Mouse (Mus musculus) midbrain, embryonic 15.5 days (tissue): ENCODE data around the gene I0C0044D17Rik. TPM values are rescaled to one million over a fixed set of nuclear protein-coding genes. Genes with fewer than 3 reads are reported as not detected.
"Not testable (repeated sequence)": the region's sequence is repeated elsewhere in the genome, so short reads cannot be mapped to it uniquely, and the experiment has no call there.

Experiments used
- ATAC-seq: fragments of 200-750 bp; cut with Nextera tagmentation; replicated peaks from 2 replicates; pipeline ENCODE4 v1.8.0; 2017; ENCODE audit warnings: moderate TSS enrichment
- H3K27ac ChIP-seq: fragments of 300-500 bp; sonication (generic); 2 replicates; pipeline ENCODE4 v1.5.1; 2015; ENCODE audit warnings: mild to moderate bottlenecking, inconsistent platforms
- H3K27me3 ChIP-seq: fragments of 300-500 bp; sonication (generic); replicated peaks from 2 replicates; pipeline ENCODE4 v1.6.1; 2015; ENCODE audit warnings: inconsistent platforms
- H3K36me3 ChIP-seq: fragments of 300-500 bp; sonication (generic); replicated peaks from 2 replicates; pipeline ENCODE4 v1.6.1; 2015; ENCODE audit warnings: inconsistent platforms
- H3K4me1 ChIP-seq: fragments of 300-500 bp; sonication (generic); 2 replicates; pipeline ENCODE4 v1.6.1; 2015; ENCODE audit warnings: inconsistent platforms
- H3K4me2 ChIP-seq: fragments of 300-500 bp; sonication (generic); 2 replicates; pipeline ENCODE4 v1.6.1; 2015; ENCODE audit warnings: inconsistent platforms, mild to moderate bottlenecking, moderate library complexity
- H3K4me3 ChIP-seq: fragments of 300-500 bp; sonication (generic); 2 replicates; pipeline ENCODE4 v1.5.1; 2015; ENCODE audit warnings: mild to moderate bottlenecking, inconsistent platforms
- H3K9ac ChIP-seq: fragments of 300-500 bp; sonication (generic); 2 replicates; pipeline ENCODE4 v1.6.1; 2015; ENCODE audit warnings: mild to moderate bottlenecking, inconsistent platforms
- H3K9me3 ChIP-seq: fragments of 300-500 bp; sonication (generic); 2 replicates; pipeline ENCODE4 v1.6.1; 2016; ENCODE audit warnings: inconsistent platforms
- WGBS: fragments of 180-500 bp; shearing (Covaris S2); methylation state at CpG from one replicate; pipeline ENCODE4 v1.1.7; 2015; ENCODE audit warnings: mixed read lengths; 5-methylcytosine and 5-hydroxymethylcytosine counted together
- polyA plus RNA-seq: library from polyadenylated mRNA; unstranded; fragments of >200 nt; fragmentation: Nextera tagmentation; extraction: Ambion mirVana; gene quantifications from 2 replicates; pipeline ENCODE4 v1.2.1, GENCODE M21; 2015

I0C0044D17Rik gene
- not detected in 2 replicates for polyA plus RNA-seq

DNA sequence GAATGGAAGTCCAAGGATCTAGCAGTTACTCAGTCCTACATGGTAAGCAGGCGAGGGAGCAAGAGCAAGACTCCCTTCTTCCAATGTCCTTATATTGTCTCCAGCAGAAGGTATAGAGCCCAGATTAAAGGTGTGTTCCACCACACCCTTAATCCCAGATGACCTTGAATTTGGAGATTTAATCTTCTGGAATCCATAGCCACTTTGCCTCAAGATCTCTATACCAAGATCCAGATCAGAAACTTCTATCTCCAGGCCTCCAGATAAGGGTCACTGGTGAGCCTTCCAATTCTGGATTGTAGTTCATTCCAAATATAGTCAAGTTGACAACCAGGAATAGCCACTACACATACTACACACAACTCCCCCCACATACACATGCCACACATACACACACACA is at the start of gene I0C0044D17Rik:
TSS of gene I0C0044D17Rik (minus strand) at position 101 of the 400 bp plus-strand sequence.
- WGBS, result 94% methylated on average over 1 of the region's 1 CpGs
- not testable (repeated sequence) for ATAC-seq, H3K4me2 ChIP-seq, H3K4me1 ChIP-seq, H3K9me3 ChIP-seq, H3K36me3 ChIP-seq, H3K4me3 ChIP-seq, H3K9ac ChIP-seq, H3K27ac ChIP-seq
- H3K27me3 ChIP-seq, result peaks cover 10% of the 10 kb centered on the region

DNA sequence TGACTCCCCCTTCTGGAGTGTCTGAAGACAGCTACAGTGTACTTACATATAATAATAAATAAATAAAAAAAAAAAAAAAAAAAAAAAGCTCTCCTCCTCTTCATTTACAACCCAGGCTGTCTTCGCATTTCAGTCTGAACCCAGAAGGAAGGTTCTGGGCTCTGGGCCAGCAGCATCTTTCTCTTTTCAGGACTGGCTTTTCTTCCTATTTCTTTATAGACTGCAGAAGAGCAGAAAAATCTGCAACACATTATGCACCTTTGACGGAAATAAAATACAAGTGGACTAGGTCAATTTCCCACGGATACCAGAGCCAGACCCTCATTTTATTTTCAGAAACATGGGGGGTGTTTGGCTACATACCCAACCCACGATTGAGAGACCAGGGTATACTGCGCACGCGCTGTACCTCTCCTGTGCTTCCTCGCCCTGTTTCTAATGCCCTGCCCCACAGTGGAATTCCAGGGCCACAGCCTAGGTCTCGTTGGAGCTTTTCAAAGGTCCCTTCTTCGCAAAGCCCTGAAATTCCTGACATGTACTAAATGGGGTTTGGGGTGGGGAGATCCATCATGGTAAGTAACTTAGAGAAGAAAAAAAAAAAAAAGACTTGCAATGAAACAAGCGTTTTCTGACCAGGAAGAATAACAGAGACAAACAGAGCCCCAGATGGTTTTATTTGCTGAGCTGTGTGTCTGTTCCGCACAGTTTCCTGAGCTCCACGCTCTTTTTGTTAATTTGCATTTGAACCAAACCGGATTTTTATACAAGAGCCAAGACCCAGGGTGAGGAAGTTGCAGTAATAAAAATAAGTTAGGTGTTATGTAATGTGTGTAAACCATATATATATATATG is 42.0 kb upstream of the I0C0044D17Rik start:
- Histone ChIP-seq H3K9me3 (no peaks in the 10 kb centered on the region), H3K27ac (no peak overlapping the region), H3K27me3 (no peaks in the 10 kb centered on the region), H3K4me3 (no peak overlapping the region), H3K36me3 (no peaks in the 10 kb centered on the region), H3K4me2 (no peak overlapping the region), H3K9ac (no peak overlapping the region), H3K4me1 (no peaks in the 10 kb centered on the region)
- WGBS, result 72% methylated on average over 14 of the region's 14 CpGs
- ATAC-seq, result no peak

DNA sequence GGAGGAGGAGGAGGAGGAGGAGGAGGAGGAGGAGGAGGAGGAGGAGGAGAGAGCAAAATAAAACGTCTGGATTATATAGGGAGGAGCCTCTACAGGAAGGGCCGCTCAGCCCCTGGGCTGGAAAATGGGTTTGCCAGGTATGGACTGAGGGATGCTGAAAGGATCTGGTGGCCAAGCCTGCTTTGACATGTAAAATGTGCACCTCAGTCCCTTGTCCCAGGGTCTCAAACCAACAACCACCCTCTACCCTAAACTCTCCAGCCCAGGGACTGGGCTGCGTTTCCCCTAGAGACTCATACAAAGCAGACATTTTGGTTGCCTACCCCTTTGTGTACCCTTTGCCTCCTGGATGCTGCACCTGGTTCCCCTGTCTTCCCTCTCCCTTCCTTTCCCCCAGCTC is 40.9 kb upstream of the I0C0044D17Rik start:
- Histone ChIP-seq H3K36me3 (no peaks in the 10 kb centered on the region), H3K4me3 (no peak overlapping the region), H3K27ac (no peak overlapping the region), H3K9me3 (no peaks in the 10 kb centered on the region), H3K4me1 (no peaks in the 10 kb centered on the region), H3K9ac (no peak overlapping the region), H3K27me3 (no peaks in the 10 kb centered on the region), H3K4me2 (no peak overlapping the region)
- ATAC-seq, result no peak
- 72% methylated on average over 3 of the region's 3 CpGs for WGBS

DNA sequence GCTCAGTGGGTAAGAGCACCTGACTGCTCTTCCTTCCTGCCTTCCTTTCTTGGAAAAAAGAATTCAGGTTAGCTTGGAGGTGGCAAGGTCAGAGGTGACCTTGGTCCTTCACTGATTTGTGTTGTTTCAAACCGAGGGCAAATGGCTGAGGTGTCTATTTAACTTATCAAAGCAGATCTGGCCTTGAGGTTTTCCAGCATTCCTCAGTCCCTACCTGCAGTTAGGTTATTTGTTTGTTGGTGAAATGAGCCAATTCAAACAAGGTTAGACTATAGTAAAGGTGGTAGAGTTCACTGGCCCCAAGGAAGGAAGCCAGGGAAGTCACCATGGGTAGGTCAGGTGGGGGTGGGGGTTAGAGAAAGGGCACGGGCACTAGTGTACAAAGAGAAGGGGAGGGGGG is 40.5 kb upstream of the I0C0044D17Rik start:
- Histone ChIP-seq H3K4me3 (no peak overlapping the region), H3K4me1 (no peaks in the 10 kb centered on the region), H3K27ac (no peak overlapping the region), H3K4me2 (no peak overlapping the region), H3K27me3 (no peaks in the 10 kb centered on the region), H3K9ac (no peak overlapping the region), H3K9me3 (no peaks in the 10 kb centered on the region), H3K36me3 (no peaks in the 10 kb centered on the region)
- no peak for ATAC-seq
- WGBS, result 67% methylated on average over 1 of the region's 2 CpGs

GRCm38 (mm10) chr4:98863451-98863850 is 39.8 kb upstream of the I0C0044D17Rik start:
- Histone ChIP-seq H3K4me1 (no peaks in the 10 kb centered on the region), H3K27ac (no peak overlapping the region), H3K9ac (no peak overlapping the region), H3K4me3 (no peak overlapping the region), H3K36me3 (no peaks in the 10 kb centered on the region), H3K4me2 (no peak overlapping the region), H3K27me3 (no peaks in the 10 kb centered on the region), H3K9me3 (no peaks in the 10 kb centered on the region)
- ATAC-seq, result no peak
- 91% methylated on average over 2 of the region's 2 CpGs for WGBS

DNA sequence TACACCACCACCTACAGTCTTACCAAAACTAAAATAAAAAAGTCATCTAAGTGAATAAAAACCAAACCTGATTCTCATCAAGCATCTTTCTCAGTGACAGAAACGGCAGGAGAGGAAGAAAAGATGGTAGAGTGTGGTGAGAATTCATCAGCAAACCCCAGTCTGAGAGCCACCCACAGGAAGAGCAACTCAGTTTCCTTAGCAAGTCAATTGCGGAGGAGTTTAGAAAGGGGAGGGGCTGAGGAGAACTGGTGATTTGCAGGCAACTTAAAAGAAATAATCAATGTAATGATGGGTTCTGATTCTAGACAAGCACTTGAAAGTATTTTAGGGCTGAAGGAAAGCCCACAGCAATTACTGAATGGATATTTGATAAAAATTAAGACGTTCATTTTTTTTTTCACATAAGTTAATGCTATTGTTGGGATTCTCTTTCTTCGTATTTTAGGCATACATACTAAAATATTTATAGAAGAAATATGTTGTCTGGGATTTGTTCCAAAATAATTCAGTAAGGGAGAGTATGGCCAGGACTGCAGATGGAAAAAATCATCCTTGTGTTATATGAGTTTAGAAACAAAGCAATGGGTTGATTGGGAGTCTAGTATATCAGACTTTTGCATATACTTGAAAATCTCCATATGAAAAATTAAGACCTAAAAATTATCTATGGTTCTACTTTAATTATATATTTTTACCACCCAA is 34.7 kb upstream of the I0C0044D17Rik start:
- Histone ChIP-seq H3K27ac (no peak overlapping the region), H3K4me3 (no peak overlapping the region), H3K9me3 (no peaks in the 10 kb centered on the region), H3K4me1 (no peaks in the 10 kb centered on the region), H3K9ac (no peak overlapping the region), H3K27me3 (no peaks in the 10 kb centered on the region), H3K36me3 (no peaks in the 10 kb centered on the region), H3K4me2 (no peak overlapping the region)
- WGBS, result 75% methylated on average over 4 of the region's 4 CpGs
- ATAC-seq, result no peak

DNA sequence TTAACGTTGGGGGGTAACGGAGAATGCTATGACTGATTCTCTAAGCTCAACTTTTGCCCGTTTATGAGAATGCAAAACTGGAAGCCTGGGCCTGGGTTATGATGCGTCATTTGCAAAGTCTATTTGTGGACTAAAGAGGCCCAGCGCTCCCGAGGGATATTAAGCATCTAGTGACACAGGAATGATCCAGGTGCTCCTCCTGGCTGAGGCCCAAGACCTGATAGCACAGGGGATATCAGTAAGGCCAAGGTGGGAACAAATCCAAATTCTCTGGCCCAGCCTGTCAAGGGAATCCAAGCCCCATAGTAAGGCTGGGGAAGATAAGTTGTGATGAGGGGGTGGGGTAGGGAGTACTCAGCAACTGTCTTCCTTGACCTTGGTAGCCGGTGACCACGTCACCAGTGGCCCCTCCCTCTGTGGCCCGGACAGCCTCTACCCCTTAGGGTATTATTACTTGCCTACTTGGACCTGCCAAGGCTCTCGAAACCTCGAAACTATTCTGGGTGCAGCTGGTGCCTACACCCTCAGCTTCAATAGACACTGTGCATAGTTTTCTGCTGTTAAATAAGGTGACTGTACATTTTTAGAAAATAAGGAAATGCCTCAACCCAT is 33.5 kb upstream of the I0C0044D17Rik start:
- ATAC-seq, result no peak
- 85% methylated on average over 11 of the region's 11 CpGs for WGBS
- Histone ChIP-seq H3K27ac (no peak overlapping the region), H3K27me3 (no peaks in the 10 kb centered on the region), H3K9me3 (no peaks in the 10 kb centered on the region), H3K4me3 (no peak overlapping the region), H3K9ac (no peak overlapping the region), H3K4me2 (no peak overlapping the region), H3K4me1 (no peaks in the 10 kb centered on the region), H3K36me3 (no peaks in the 10 kb centered on the region)

DNA sequence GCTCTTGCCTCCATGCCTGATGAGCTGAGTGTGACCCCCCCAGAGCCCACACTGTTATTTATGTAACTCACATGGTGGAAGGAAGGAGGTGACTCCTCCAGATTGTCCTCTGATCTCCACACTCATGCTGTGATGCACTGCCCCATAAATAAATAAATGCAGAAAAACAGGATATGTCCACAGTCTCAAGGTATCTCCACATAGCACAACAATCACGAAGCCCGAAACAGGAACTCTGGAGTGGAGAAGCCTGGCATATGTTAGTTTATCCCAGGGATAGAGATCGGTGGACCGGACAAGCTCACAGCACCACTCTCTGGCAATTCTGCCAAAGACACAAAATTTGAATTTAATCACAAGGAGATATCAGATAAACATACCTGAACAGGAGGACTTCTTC is 30.3 kb upstream of the I0C0044D17Rik start:
- Histone ChIP-seq H3K9ac (no peak overlapping the region), H3K36me3 (no peaks in the 10 kb centered on the region), H3K27me3 (no peaks in the 10 kb centered on the region), H3K4me1 (no peaks in the 10 kb centered on the region), H3K4me3 (no peak overlapping the region), H3K27ac (no peak overlapping the region), H3K4me2 (no peak overlapping the region), H3K9me3 (no peaks in the 10 kb centered on the region)
- WGBS, result 92% methylated on average over 4 of the region's 4 CpGs
- ATAC-seq, result no peak

- not testable (repeated sequence) for H3K27me3 ChIP-seq, H3K36me3 ChIP-seq, ATAC-seq, H3K4me1 ChIP-seq, H3K9me3 ChIP-seq, H3K27ac ChIP-seq, H3K9ac ChIP-seq, H3K4me3 ChIP-seq, H3K4me2 ChIP-seq
- WGBS, result 81% methylated on average over 1 of the region's 1 CpGs
Observed at GRCm38 (mm10) chr4:98850485-98850884, 26.8 kb upstream of the I0C0044D17Rik start.

GRCm38 (mm10) chr4:98847120-98847885 is 23.7 kb upstream of the I0C0044D17Rik start:
- WGBS, result 76% methylated on average over 6 of the region's 6 CpGs
- Histone ChIP-seq H3K4me2 (no peak overlapping the region), H3K4me1 (no peaks in the 10 kb centered on the region), H3K9ac (no peak overlapping the region), H3K4me3 (no peak overlapping the region), H3K27me3 (no peaks in the 10 kb centered on the region), H3K36me3 (no peaks in the 10 kb centered on the region), H3K9me3 (no peaks in the 10 kb centered on the region), H3K27ac (no peak overlapping the region)
- ATAC-seq, result no peak

GRCm38 (mm10) chr4:98846396-98846795 is 22.8 kb upstream of the I0C0044D17Rik start:
- no peaks in the 10 kb centered on the region for H3K9me3 ChIP-seq
- ATAC-seq, result no peak
- H3K9ac ChIP-seq, result no peak overlapping the region
- H3K4me1 ChIP-seq, result no peaks in the 10 kb centered on the region
- WGBS, result 54% methylated on average over 3 of the region's 3 CpGs
- H3K4me2 ChIP-seq, result no peak overlapping the region
- H3K27ac ChIP-seq, result no peak overlapping the region
- H3K36me3 ChIP-seq, result no peaks in the 10 kb centered on the region
- no peak overlapping the region for H3K4me3 ChIP-seq
- no peaks in the 10 kb centered on the region for H3K27me3 ChIP-seq

DNA sequence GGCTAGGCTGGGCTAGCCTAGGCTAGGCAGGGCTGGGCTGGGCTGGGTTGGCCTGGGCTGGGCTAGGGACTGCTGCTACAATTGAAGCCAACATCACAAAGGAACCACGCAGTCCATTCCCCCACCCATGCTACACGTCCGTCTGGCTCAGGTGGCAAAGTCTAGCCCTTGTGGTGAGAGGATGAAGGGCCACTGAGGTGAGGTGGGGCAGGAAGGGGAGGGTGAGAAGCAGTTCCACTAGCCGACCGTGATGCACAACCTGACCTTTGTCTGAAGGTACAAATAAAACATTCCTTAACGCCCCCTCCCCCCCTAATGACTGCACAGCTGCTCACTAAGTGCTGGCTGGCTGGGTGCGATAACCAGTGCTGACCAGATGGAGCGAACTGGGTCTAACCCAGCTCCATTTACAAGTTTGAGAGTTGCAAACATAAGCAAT is 22.1 kb upstream of the I0C0044D17Rik start:
- H3K27me3 ChIP-seq, result no peaks in the 10 kb centered on the region
- no peak for ATAC-seq
- WGBS, result 75% methylated on average over 8 of the region's 8 CpGs
- H3K9ac ChIP-seq, result no peak overlapping the region
- no peaks in the 10 kb centered on the region for H3K36me3 ChIP-seq
- H3K4me2 ChIP-seq, result no peak overlapping the region
- no peak overlapping the region for H3K27ac ChIP-seq
- H3K4me1 ChIP-seq, result no peaks in the 10 kb centered on the region
- no peak overlapping the region for H3K4me3 ChIP-seq
- H3K9me3 ChIP-seq, result no peaks in the 10 kb centered on the region
